Mouse (Mus musculus) cerebellum, adult 2 months (tissue): ENCODE results near the gene Pttg1ip. TPM values are rescaled to one million over a fixed set of nuclear protein-coding genes. Genes with fewer than 3 reads are reported as not detected.

Experiments
- DNase-seq, 2 experiments: peaks; one replicate each; pipeline ENCODE4 v3.0.0; 2021
- H3K27ac ChIP-seq: fragments of 200-500 bp; 2 replicates; pipeline ENCODE4 v1.5.1; 2012; ENCODE audit warnings: low read length, control low read depth, inconsistent platforms; ENCODE audit not compliant: insufficient read depth
- H3K27me3 ChIP-seq: fragments of 200-500 bp; 2 replicates; pipeline ENCODE4 v1.6.1; 2012; ENCODE audit warnings: inconsistent platforms, mild to moderate bottlenecking, low read length, moderate library complexity; ENCODE audit not compliant: control insufficient read depth, insufficient read depth
- H3K4me1 ChIP-seq: fragments of 200-500 bp; 2 replicates; pipeline ENCODE4 v1.6.1; 2011; ENCODE audit warnings: low read length; ENCODE audit not compliant: control insufficient read depth, insufficient read depth
- H3K4me3 ChIP-seq: fragments of 200-500 bp; replicated peaks from 2 replicates; pipeline ENCODE3; 2011; ENCODE audit warnings: mild to moderate bottlenecking, low read depth, low read length, control low read depth; ENCODE audit not compliant: insufficient read depth
- CTCF ChIP-seq: fragments of 200-500 bp; IDR thresholded peaks from 2 replicates; pipeline ENCODE4 v1.5.1; 2011; ENCODE audit warnings: low read depth, mild to moderate bottlenecking, control low read depth, low read length, moderate library complexity, borderline replicate concordance; ENCODE audit not compliant: insufficient read depth
- POLR2A ChIP-seq: fragments of 200-500 bp; IDR thresholded peaks from 2 replicates; pipeline ENCODE4 v1.6.1; 2011; ENCODE audit warnings: low read length, control low read depth, borderline replicate concordance; ENCODE audit not compliant: insufficient read depth
- WGBS: fragments of 180-500 bp; shearing (Covaris S2); methylation state at CpG from one replicate; pipeline ENCODE4 v1.1.7; 2018; 5-methylcytosine and 5-hydroxymethylcytosine counted together
- polyA plus RNA-seq: library from polyadenylated mRNA; depleted of rRNA; stranded (reverse); fragments of >200 nt; gene quantifications from 2 replicates; pipeline ENCODE4 v1.2.3, GENCODE M21; 2012

Gene Pttg1ip
- polyA plus RNA-seq, 1 experiment = 118 TPM

- no peak for DNase-seq
- no peaks in the 10 kb centered on the region for H3K27me3 ChIP-seq
- peaks cover 20% of the 10 kb centered on the region for H3K4me1 ChIP-seq
- TF ChIP-seq POLR2A (no peak), CTCF (no peak)
- 71% methylated on average over 10 of the region's 10 CpGs for WGBS
- no peak overlapping the region for H3K4me3 ChIP-seq
- no peak overlapping the region for H3K27ac ChIP-seq
Measured at GRCm38 (mm10) chr10:77623639-77624400, 42.3 kb downstream of the Pttg1ip start.

GRCm38 (mm10) chr10:77624570-77624995, 43.1 kb downstream of the Pttg1ip start:
- DNase-seq = no peak
- H3K4me1 ChIP-seq = peaks cover 20% of the 10 kb centered on the region
- H3K27me3 ChIP-seq = no peaks in the 10 kb centered on the region
- no peak overlapping the region for H3K4me3 ChIP-seq
- TF ChIP-seq CTCF (no peak), POLR2A (no peak)
- peak overlapping the region; percentile 41 for H3K27ac ChIP-seq
- WGBS = 29% methylated on average over 7 of the region's 7 CpGs

- peaks cover 20% of the 10 kb centered on the region for H3K4me1 ChIP-seq
- no peak for DNase-seq
- no peaks in the 10 kb centered on the region for H3K27me3 ChIP-seq
- no peak for TF ChIP-seq POLR2A
- no peak for TF ChIP-seq CTCF
- 59% methylated on average over 7 of the region's 7 CpGs for WGBS
- no peak overlapping the region for H3K27ac ChIP-seq
- no peak overlapping the region for H3K4me3 ChIP-seq
Measured at GRCm38 (mm10) chr10:77626036-77626435, 44.5 kb downstream of the Pttg1ip start.

DNA sequence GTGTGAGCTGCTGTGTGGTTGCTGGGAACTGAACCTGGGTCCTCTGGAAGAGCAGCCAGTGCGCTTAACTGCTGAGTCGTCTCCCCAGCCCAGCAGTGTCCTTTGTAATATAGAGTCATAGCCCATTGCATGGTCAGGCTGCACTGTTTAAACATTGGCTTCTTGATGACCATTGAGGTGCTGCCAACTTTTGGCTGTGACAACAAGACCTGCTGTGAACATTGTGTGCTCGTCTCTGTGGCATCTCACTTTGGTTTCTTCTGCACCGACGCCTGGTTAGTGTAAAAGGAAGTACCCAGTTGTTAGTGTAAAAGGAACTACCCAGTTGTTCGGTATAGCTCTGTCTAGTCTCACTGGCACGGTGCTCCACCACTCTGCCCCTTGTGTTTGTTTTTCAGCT, 45.1 kb downstream of the Pttg1ip start:
- no peak overlapping the region for H3K4me3 ChIP-seq
- peaks cover 20% of the 10 kb centered on the region for H3K4me1 ChIP-seq
- no peaks in the 10 kb centered on the region for H3K27me3 ChIP-seq
- no peak for TF ChIP-seq POLR2A
- no peak for TF ChIP-seq CTCF
- 14% methylated on average over 7 of the region's 7 CpGs for WGBS
- peak in 1 of 2 experiments; percentile 50 for DNase-seq
- H3K27ac ChIP-seq = no peak overlapping the region

DNA sequence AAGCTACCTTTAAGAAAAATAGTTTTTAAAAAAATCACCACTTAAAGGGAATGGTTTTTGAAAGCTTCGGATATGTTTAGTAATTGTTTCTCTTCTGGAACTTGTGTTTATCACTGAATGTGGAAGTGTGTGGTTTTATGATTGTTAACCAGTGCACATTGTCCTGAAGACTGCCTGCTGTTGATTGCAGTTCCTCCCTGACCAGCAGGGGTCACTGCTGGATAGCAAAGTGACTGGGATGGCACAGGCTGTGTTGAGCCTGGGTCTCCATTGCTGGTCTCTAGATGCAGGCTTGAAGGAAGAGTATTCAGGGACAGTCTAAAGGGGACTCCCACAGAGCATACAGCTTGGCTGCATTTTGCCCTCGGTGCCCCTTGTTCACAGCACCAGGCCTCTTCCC, 46.0 kb downstream of the Pttg1ip start:
- no peaks in the 10 kb centered on the region for H3K27me3 ChIP-seq
- peak; percentile 78 to 85 for DNase-seq
- no peak overlapping the region for H3K4me3 ChIP-seq
- TF ChIP-seq CTCF (peak; percentile 98), POLR2A (no peak)
- 23% methylated on average over 2 of the region's 2 CpGs for WGBS
- no peak overlapping the region for H3K27ac ChIP-seq
- peaks cover 20% of the 10 kb centered on the region for H3K4me1 ChIP-seq

- DNase-seq = no peak
- WGBS = 76% methylated on average over 3 of the region's 3 CpGs
- H3K27ac ChIP-seq = no peak overlapping the region
- H3K4me1 ChIP-seq = peaks cover 19% of the 10 kb centered on the region
- no peak for TF ChIP-seq CTCF
- TF ChIP-seq POLR2A = no peak
- H3K4me3 ChIP-seq = no peak overlapping the region
- no peaks in the 10 kb centered on the region for H3K27me3 ChIP-seq
Measured at GRCm38 (mm10) chr10:77629163-77629562, 47.6 kb downstream of the Pttg1ip start.

- TF ChIP-seq CTCF (peak; percentile 25; the same call in 1 of the 2 replicates), POLR2A (no peak)
- no peak overlapping the region for H3K27ac ChIP-seq
- no peak for DNase-seq
- H3K27me3 ChIP-seq = no peaks in the 10 kb centered on the region
- no peak overlapping the region for H3K4me3 ChIP-seq
- peaks cover 11% of the 10 kb centered on the region for H3K4me1 ChIP-seq
- 49% methylated on average over 1 of the region's 1 CpGs for WGBS
Measured at GRCm38 (mm10) chr10:77629970-77630369, 48.5 kb downstream of the Pttg1ip start.

GRCm38 (mm10) chr10:77634016-77634415, 52.5 kb downstream of the Pttg1ip start:
- H3K4me1 ChIP-seq = peaks cover 8% of the 10 kb centered on the region
- H3K27me3 ChIP-seq = no peaks in the 10 kb centered on the region
- H3K27ac ChIP-seq = no peak overlapping the region
- no peak for TF ChIP-seq CTCF
- no peak for TF ChIP-seq POLR2A
- no peak for DNase-seq
- no peak overlapping the region for H3K4me3 ChIP-seq
- WGBS = 74% methylated on average over 6 of the region's 6 CpGs
